Mouse (Mus musculus): Measurements from ENCODE around the gene Lamb3. TPM values are rescaled to one million over a fixed set of nuclear protein-coding genes. Genes with fewer than 3 reads are reported as not detected.
"Not testable (repeated sequence)": the region's sequence is repeated elsewhere in the genome, so short reads cannot be mapped to it uniquely, and the experiment has no call there.

The Lamb3 gene
- polyA plus RNA-seq, 1 experiment from 2014 or later = 0.59 TPM

DNA sequence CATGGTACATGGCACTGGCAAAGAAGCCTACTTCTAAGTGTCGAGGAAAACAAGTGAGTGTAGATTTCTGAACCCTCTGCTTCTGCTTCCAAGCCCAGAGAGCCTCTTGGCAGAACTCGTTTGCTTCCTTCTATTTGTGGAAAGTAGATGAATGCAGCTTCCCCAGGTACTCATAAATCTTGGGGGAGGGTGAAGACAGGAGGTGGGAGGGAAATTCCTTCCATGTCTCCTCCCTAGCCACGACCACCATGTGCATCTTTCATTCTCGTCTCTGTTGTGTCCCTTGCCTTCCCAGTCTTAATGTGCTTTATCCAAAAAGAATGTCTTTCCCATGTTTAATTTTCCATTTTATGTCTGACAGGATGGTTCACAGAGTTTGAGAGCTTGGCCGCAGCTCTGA is 45.1 kb downstream of the Lamb3 start:
- peak overlapping the region; percentile 5; the same call in 1 of the 2 replicates for H3K4me2 ChIP-seq
- ATAC-seq (ENCODE audit: low FRiP score) = no peak
- peak overlapping the region; percentile 38; the same call in 1 of the 2 replicates for H3K27ac ChIP-seq (replicated peaks)
- no peaks in the 10 kb centered on the region for H3K36me3 ChIP-seq
- no peak overlapping the region for H3K9ac ChIP-seq (replicated peaks)
- peaks cover 8% of the 10 kb centered on the region for H3K4me1 ChIP-seq
- H3K27me3 ChIP-seq (replicated peaks) = no peaks in the 10 kb centered on the region
- H3K9me3 ChIP-seq (replicated peaks) = no peaks in the 10 kb centered on the region
- no peak overlapping the region for H3K4me3 ChIP-seq (replicated peaks)
- WGBS = 23% methylated on average over 5 of the region's 5 CpGs

GRCm38 (mm10) chr1:193253895-193254294 is 46.4 kb downstream of the Lamb3 start:
- H3K9me3 ChIP-seq (replicated peaks); H3K4me1 ChIP-seq; H3K27ac ChIP-seq (replicated peaks); H3K9ac ChIP-seq (replicated peaks); H3K36me3 ChIP-seq; ATAC-seq (ENCODE audit: low FRiP score); H3K4me3 ChIP-seq (replicated peaks); H3K4me2 ChIP-seq; H3K27me3 ChIP-seq (replicated peaks): not testable (repeated sequence)
- 75% methylated on average over 3 of the region's 3 CpGs for WGBS

DNA sequence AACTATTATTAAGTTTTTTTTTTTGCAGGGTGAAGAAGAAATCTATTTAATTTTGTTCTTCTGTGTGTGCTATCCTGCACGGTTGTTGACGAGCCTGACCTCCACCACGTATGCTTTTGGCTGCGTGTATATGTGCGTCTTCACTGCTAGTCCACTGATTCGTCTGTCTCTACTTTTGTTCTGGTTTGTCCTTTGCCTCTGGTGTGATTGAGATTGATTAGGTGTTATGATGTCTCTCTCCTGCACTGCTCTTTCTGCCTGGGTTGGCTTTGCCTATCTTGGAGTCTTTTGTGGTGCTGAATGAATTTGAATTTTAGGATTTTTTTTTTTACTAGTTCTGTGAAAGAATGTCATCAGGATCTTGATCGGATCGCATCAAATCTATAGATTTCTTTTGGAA is 47.5 kb downstream of the Lamb3 start:
- Histone ChIP-seq H3K27me3 (replicated peaks) (no peaks in the 10 kb centered on the region), H3K36me3 (no peaks in the 10 kb centered on the region), H3K4me3 (replicated peaks) (no peak overlapping the region), H3K4me1 (peaks cover 8% of the 10 kb centered on the region), H3K27ac (replicated peaks) (no peak overlapping the region), H3K4me2 (no peak overlapping the region), H3K9ac (replicated peaks) (no peak overlapping the region), H3K9me3 (replicated peaks) (no peaks in the 10 kb centered on the region)
- no peak for ATAC-seq (ENCODE audit: low FRiP score)
- WGBS = 65% methylated on average over 8 of the region's 8 CpGs

GRCm38 (mm10) chr1:193255488-193256288 is 48.2 kb downstream of the Lamb3 start:
- Histone ChIP-seq H3K9me3 (replicated peaks) (no peaks in the 10 kb centered on the region), H3K4me3 (replicated peaks) (no peak overlapping the region), H3K4me1 (peaks cover 8% of the 10 kb centered on the region), H3K9ac (replicated peaks) (peak overlapping the region; percentile 34; the same call in 1 of the 2 replicates), H3K27me3 (replicated peaks) (no peaks in the 10 kb centered on the region), H3K4me2 (no peak overlapping the region), H3K27ac (replicated peaks) (no peak overlapping the region), H3K36me3 (no peaks in the 10 kb centered on the region)
- ATAC-seq (ENCODE audit: low FRiP score) = peak; percentile 31; the same call in 1 of the 2 replicates
- WGBS = 29% methylated on average over 3 of the region's 3 CpGs

- peak overlapping the region; percentile 34; the same call in 1 of the 2 replicates for H3K9ac ChIP-seq (replicated peaks)
- no peaks in the 10 kb centered on the region for H3K9me3 ChIP-seq (replicated peaks)
- ATAC-seq (ENCODE audit: low FRiP score) = no peak; the same call in 1 of the 2 replicates
- peaks cover 8% of the 10 kb centered on the region for H3K4me1 ChIP-seq
- H3K36me3 ChIP-seq = no peaks in the 10 kb centered on the region
- no peak overlapping the region for H3K4me3 ChIP-seq (replicated peaks)
- no peaks in the 10 kb centered on the region for H3K27me3 ChIP-seq (replicated peaks)
- H3K27ac ChIP-seq (replicated peaks) = no peak overlapping the region
- no peak overlapping the region for H3K4me2 ChIP-seq
Observed at GRCm38 (mm10) chr1:193256289-193256577, 48.7 kb downstream of the Lamb3 start.

DNA sequence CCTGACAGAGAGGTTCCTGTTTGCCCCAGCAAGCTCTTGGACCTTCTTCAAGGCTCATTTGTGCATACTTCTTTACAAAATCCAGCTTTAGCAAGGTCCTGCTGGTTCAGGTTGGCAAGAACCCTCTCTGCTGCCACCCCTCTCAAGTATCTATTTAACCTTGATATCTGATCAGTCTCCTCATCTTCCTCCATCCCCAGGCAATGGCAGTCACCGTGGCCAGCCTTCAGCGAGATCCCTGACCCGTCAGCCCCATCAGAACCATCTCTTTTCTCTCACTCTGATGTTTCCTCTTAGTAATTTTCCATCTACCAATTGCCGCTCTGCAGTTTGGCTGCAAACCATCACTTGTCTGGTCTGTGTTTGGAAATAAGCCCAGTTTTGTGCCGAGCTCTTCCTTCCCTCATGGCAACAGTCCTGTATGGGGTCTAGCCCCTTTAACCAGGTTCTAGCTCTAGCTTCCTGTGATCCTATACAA is 49.2 kb downstream of the Lamb3 start:
- no peak overlapping the region for H3K9ac ChIP-seq (replicated peaks)
- H3K27ac ChIP-seq (replicated peaks) = no peak overlapping the region
- H3K4me2 ChIP-seq = no peak overlapping the region
- peaks cover 8% of the 10 kb centered on the region for H3K4me1 ChIP-seq
- H3K9me3 ChIP-seq (replicated peaks) = no peaks in the 10 kb centered on the region
- 64% methylated on average over 5 of the region's 5 CpGs for WGBS
- H3K27me3 ChIP-seq (replicated peaks) = no peaks in the 10 kb centered on the region
- no peak overlapping the region for H3K4me3 ChIP-seq (replicated peaks)
- ATAC-seq (ENCODE audit: low FRiP score) = no peak
- H3K36me3 ChIP-seq = no peaks in the 10 kb centered on the region

GRCm38 (mm10) chr1:193259559-193259958 is 52.1 kb downstream of the Lamb3 start:
- Histone ChIP-seq H3K4me3 (replicated peaks) (no peak overlapping the region), H3K4me1 (peaks cover 7% of the 10 kb centered on the region)

DNA sequence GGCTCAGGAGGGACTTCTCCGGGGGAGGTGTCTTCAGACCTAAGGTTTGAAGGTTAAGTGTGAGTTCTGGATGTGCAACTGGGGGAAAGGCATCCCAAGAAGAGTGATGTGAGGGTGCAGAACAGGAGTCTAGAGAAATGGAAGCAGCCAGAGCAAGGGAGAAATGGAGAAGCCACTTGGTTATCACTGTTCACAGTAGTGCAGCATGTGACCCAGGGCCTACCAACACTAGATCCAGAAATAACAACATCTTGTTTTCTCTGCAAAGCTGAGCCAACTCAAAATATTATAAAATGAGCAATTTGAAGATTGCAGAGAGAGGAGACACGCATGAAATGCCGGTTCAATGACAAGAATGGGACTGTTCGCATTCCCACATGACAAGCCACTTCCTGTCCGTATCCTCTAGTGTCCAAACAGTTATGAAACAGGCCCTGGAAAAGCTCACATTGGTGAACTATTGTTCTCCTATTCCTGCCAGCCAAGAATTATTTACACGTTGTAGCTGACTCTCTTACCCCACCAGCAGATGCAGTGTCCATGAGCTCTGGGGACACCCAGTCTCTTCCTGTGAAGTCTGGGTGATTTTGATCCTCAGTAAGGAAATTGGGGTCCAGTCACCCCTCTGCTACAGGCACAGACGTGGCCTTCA is 54.5 kb downstream of the Lamb3 start:
- Histone ChIP-seq H3K4me2 (no peak overlapping the region), H3K9ac (replicated peaks) (no peak overlapping the region), H3K27me3 (replicated peaks) (no peaks in the 10 kb centered on the region), H3K27ac (replicated peaks) (peak overlapping the region; percentile 15; the same call in 1 of the 2 replicates), H3K4me1 (peaks cover 7% of the 10 kb centered on the region), H3K36me3 (no peaks in the 10 kb centered on the region), H3K9me3 (replicated peaks) (no peaks in the 10 kb centered on the region), H3K4me3 (replicated peaks) (no peak overlapping the region)
- ATAC-seq (ENCODE audit: low FRiP score) = no peak
- WGBS = 64% methylated on average over 7 of the region's 7 CpGs

More at GRCm38 (mm10) chr1:193259559-193259958, 52.1 kb downstream of the Lamb3 start:
- H3K9me3 ChIP-seq (replicated peaks) = no peaks in the 10 kb centered on the region
- no peak overlapping the region for H3K9ac ChIP-seq (replicated peaks)
- no peaks in the 10 kb centered on the region for H3K27me3 ChIP-seq (replicated peaks)
- no peaks in the 10 kb centered on the region for H3K36me3 ChIP-seq
- H3K27ac ChIP-seq (replicated peaks) = no peak overlapping the region
- 85% methylated on average over 9 of the region's 9 CpGs for WGBS
- H3K4me2 ChIP-seq = no peak overlapping the region
- ATAC-seq (ENCODE audit: low FRiP score) = no peak

- H3K27ac ChIP-seq (replicated peaks) = no peak overlapping the region
- H3K4me3 ChIP-seq (replicated peaks) = no peak overlapping the region
- H3K9me3 ChIP-seq (replicated peaks) = no peaks in the 10 kb centered on the region
- WGBS = 77% methylated on average over 8 of the region's 8 CpGs
- no peak overlapping the region for H3K4me2 ChIP-seq
- no peaks in the 10 kb centered on the region for H3K36me3 ChIP-seq
- H3K9ac ChIP-seq (replicated peaks) = no peak overlapping the region
- H3K27me3 ChIP-seq (replicated peaks) = no peaks in the 10 kb centered on the region
- no peak for ATAC-seq (ENCODE audit: low FRiP score)
- H3K4me1 ChIP-seq = peaks cover 7% of the 10 kb centered on the region
Observed at GRCm38 (mm10) chr1:193263026-193263907, 55.8 kb downstream of the Lamb3 start.

GRCm38 (mm10) chr1:193263955-193264598 is 56.6 kb downstream of the Lamb3 start, which contains the start of gene Hsd11b1:
TSS of gene Hsd11b1 (minus strand) at chr1:193264075.
- no peak for ATAC-seq (ENCODE audit: low FRiP score)

DNA sequence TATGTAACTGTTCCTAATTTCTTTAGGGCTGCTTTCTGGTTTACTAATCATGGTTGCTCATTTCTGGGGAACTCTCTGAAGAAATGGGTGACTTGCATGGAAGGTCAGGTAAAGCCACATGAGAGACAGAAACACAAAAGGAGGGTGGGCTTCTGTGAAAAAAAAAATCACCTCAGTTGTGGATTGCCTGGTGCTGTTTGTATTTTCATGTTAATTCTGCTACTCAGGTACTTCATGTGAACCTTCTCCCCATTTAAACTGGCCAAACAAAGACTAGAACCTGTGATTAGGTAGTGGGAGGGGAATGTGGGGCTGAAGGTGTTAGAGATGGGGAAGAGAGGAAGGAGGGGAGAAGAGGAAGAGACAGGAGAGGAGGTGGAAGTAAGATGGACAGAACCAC is 58.2 kb downstream of the Lamb3 start:
- Histone ChIP-seq H3K4me1 (peaks cover 7% of the 10 kb centered on the region), H3K27me3 (replicated peaks) (no peaks in the 10 kb centered on the region), H3K9ac (replicated peaks) (no peak overlapping the region), H3K4me3 (replicated peaks) (no peak overlapping the region), H3K36me3 (no peaks in the 10 kb centered on the region), H3K9me3 (replicated peaks) (no peaks in the 10 kb centered on the region), H3K27ac (replicated peaks) (no peak overlapping the region), H3K4me2 (no peak overlapping the region)
- no peak for ATAC-seq (ENCODE audit: low FRiP score)

More at GRCm38 (mm10) chr1:193263955-193264598, 56.6 kb downstream of the Lamb3 start, which contains the start of gene Hsd11b1:
- Histone ChIP-seq H3K4me1 (peaks cover 7% of the 10 kb centered on the region), H3K36me3 (no peaks in the 10 kb centered on the region), H3K4me2 (no peak within 1 kb of the TSS), H3K27ac (replicated peaks) (no peak within 1 kb of the TSS), H3K9me3 (replicated peaks) (no peaks in the 10 kb centered on the region), H3K4me3 (replicated peaks) (no peak within 1 kb of the TSS), H3K27me3 (replicated peaks) (no peaks in the 10 kb centered on the region), H3K9ac (replicated peaks) (no peak within 1 kb of the TSS)
- WGBS = 62% methylated on average over 5 of the region's 5 CpGs
